Mouse (Mus musculus) thymus, adult 18-20 months (tissue): Measurements from ENCODE around the gene Sowahd.

Experiments
- DNase-seq, 2 experiments: peaks; one replicate each; pipeline ENCODE4 v3.0.0; 2022; ENCODE audit warnings: mixed read lengths in 2 of 2

Gene Sowahd

GRCm38 (mm10) chrX:37095106-37095768, 46.6 kb downstream of the Sowahd start:
- DNase-seq: no peak

- DNase-seq: no peak
Observed at GRCm38 (mm10) chrX:37098681-37099080, 50.0 kb downstream of the Sowahd start.
